Mouse (Mus musculus) layer of hippocampus, adult 2 months (tissue): Measurements from ENCODE around the gene Syt2. TPM values are rescaled to one million over a fixed set of nuclear protein-coding genes. Genes with fewer than 3 reads are reported as not detected.
A peak's percentile ranks its signal among the peaks of the same experiment; 100 is the strongest.

Source experiments
- DNase-seq, 2 experiments: peaks; one replicate each; pipeline ENCODE4 v3.0.0; 2022; ENCODE audit warnings: low spot score in 2 of 2
- H3K27ac ChIP-seq: fragments of 200-600 bp; 2 replicates; pipeline ENCODE4 v1.8.1; 2022
- H3K4me3 ChIP-seq: fragments of 200-600 bp; 2 replicates; pipeline ENCODE4 v1.8.1; 2022; ENCODE audit warnings: mild to moderate bottlenecking
- CTCF ChIP-seq: fragments of 200-600 bp; conservative IDR thresholded peaks from 2 replicates; pipeline ENCODE4 v1.8.1; 2022; ENCODE audit warnings: antibody characterized with exemption, mild to moderate bottlenecking, moderate library complexity
- total RNA-seq, 2 experiments: library from RNA; stranded (reverse); gene quantifications; 2 replicates each; pipeline ENCODE4 v1.2.3; 2021

Gene Syt2
- total RNA-seq, 2 experiments from 2014 or later, result 17.9 to 18.6 TPM

GRCm38 (mm10) chr1:134653603-134654257 is 7.3 kb downstream of the Syt2 start:
- TF ChIP-seq CTCF, result no peak
- no peak overlapping the region for H3K27ac ChIP-seq
- DNase-seq, result no peak
- no peak overlapping the region for H3K4me3 ChIP-seq

DNA sequence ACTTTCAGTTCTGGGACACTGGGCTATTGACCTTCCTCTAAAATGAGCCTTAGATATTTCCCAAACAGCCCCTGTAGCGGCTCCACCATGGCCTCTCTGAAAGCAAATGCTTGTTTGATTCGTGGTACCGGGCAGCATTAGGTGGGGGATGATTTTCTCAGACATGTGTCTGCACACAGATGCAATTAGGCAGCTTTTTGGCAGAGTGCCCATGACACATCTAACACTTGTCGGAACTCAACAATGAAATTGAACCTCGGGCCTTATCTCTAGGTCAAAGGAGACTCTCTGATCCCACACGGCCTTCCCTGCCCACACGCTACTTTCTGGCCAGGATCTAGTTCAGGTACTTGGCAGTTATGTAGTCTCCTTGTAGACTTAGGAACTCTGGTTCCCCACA is 12.4 kb downstream of the Syt2 start:
- Histone ChIP-seq H3K27ac (no peak overlapping the region), H3K4me3 (no peak overlapping the region)
- no peak for TF ChIP-seq CTCF
- no peak for DNase-seq

- no peak overlapping the region for H3K27ac ChIP-seq
- TF ChIP-seq CTCF, result no peak
These were observed 13.7 kb downstream of the Syt2 start for GRCm38 (mm10) chr1:134660163-134660562.

DNA sequence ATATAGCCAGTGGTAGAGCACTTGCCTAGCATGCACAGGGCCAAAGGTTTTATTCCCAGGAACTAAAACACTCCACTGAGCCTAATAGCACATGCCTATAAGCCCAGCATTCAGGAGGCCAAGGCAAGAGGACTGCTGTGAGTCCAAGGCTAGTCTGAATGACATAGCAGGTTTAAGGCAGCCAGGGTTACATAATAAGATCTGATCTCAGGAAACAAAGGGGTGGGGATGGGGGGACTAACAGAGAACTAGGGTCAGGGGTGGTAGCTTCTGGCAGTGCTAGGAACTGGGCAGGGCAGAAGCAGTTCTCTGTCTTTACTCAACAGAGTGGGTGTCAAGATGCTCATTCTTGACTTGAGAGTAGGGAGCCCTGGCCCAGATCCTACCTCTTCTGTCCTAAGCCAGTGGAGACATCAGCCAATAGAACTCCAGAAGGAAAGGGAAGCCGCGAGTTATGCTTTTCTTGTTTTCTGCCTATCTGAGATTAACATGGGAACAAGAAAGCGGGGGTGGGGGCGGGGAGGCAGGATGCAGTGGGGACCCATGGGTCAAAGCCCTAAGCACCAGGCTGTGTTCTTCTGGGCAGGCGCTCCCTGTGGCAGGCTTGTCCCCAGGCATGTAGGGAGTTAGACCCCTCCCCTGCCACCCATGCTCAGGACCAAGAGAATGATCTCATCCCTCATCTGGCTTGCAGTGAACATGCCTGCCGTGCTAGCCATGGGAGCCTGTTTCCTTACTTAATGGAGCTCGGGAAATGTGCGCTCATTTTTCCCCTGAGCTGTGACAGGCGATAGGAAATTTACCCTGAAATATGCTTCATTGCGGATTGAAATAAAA is 25.0 kb downstream of the Syt2 start:
- Histone ChIP-seq H3K27ac (no peak overlapping the region), H3K4me3 (no peak overlapping the region)
- DNase-seq, result no peak
- no peak for TF ChIP-seq CTCF

More at GRCm38 (mm10) chr1:134660163-134660562, 13.7 kb downstream of the Syt2 start:
- no peak for DNase-seq
- H3K4me3 ChIP-seq, result no peak overlapping the region

- Histone ChIP-seq H3K27ac (no peak overlapping the region), H3K4me3 (no peak overlapping the region)
- no peak for DNase-seq
- peak; percentile 47 for TF ChIP-seq CTCF
These were observed 27.8 kb downstream of the Syt2 start for GRCm38 (mm10) chr1:134674312-134674711.

GRCm38 (mm10) chr1:134679445-134679844 is 33.0 kb downstream of the Syt2 start:
- H3K4me3 ChIP-seq, result no peak overlapping the region
- no peak for TF ChIP-seq CTCF
- no peak overlapping the region for H3K27ac ChIP-seq
- no peak for DNase-seq

- H3K4me3 ChIP-seq, result no peak overlapping the region
- H3K27ac ChIP-seq, result no peak overlapping the region
- no peak for DNase-seq
- no peak for TF ChIP-seq CTCF
These were observed 34.1 kb downstream of the Syt2 start for GRCm38 (mm10) chr1:134680617-134681016.

- DNase-seq, result peak in 1 of 2 experiments; percentile 13
These were observed 36.0 kb downstream of the Syt2 start for GRCm38 (mm10) chr1:134682460-134682859.

GRCm38 (mm10) chr1:134686834-134687421 is 40.5 kb downstream of the Syt2 start:
- H3K4me3 ChIP-seq, result no peak overlapping the region
- TF ChIP-seq CTCF, result no peak
- no peak for DNase-seq
- no peak overlapping the region for H3K27ac ChIP-seq

More at GRCm38 (mm10) chr1:134682460-134682859, 36.0 kb downstream of the Syt2 start:
- Histone ChIP-seq H3K4me3 (no peak overlapping the region), H3K27ac (no peak overlapping the region)
- no peak for TF ChIP-seq CTCF

DNA sequence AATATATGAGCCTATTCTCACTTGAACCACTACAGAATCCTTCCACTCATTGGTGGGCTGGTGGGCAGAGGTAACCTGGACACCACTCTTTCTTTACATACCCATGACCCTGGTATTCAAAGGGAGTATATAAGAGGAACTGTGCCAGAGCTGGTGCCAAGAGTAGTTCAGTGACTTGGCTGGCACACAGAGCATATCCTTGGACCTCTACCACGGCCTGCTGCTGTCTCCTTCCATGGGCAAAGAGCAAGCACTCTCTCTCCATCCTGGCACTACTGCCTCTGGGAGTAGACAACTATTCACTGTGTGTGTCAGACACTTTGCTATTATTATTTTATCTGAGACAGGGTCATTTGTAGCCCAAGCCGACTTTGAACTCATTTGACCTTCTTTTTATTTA is 49.8 kb downstream of the Syt2 start:
- DNase-seq, result no peak
- no peak for TF ChIP-seq CTCF
- no peak overlapping the region for H3K27ac ChIP-seq
- H3K4me3 ChIP-seq, result no peak overlapping the region

DNA sequence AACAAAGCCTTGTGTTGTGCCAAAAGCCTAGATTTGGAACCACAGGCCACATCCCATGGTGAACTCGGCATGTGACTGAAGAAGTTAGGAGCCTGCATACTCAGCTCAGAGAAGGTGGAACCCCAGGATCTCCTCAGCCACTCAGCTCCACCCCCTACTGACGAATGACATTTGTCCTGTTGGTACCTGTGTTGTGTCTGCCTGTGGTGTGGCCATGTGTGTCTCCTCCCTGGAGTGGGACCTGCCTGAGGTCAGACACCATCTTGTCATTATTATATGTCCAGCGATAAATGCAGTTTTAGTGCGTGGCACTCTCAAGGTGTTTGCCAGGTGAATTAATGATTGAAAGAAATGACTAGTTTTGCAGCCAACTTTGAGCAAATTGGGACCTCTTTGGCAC is 50.6 kb downstream of the Syt2 start:
- no peak overlapping the region for H3K4me3 ChIP-seq
- DNase-seq, result no peak
- TF ChIP-seq CTCF, result no peak
- H3K27ac ChIP-seq, result no peak overlapping the region

- DNase-seq, result no peak
- no peak for TF ChIP-seq CTCF
- H3K4me3 ChIP-seq, result no peak overlapping the region
- no peak overlapping the region for H3K27ac ChIP-seq
These were observed 51.2 kb downstream of the Syt2 start for GRCm38 (mm10) chr1:134697522-134698250.

GRCm38 (mm10) chr1:134698486-134698885 is 52.0 kb downstream of the Syt2 start:
- no peak for TF ChIP-seq CTCF
- Histone ChIP-seq H3K27ac (no peak overlapping the region), H3K4me3 (no peak overlapping the region)
- DNase-seq, result no peak
